Mouse (Mus musculus) lung, adult 2 months (tissue): ENCODE data around the gene Nfix.

Source experiments
- CTCF ChIP-seq: fragments of 200-500 bp; IDR thresholded peaks from 2 replicates; pipeline ENCODE4 v1.5.1; 2011; ENCODE audit warnings: mild to moderate bottlenecking, low read length, control low read depth; ENCODE audit not compliant: insufficient read depth
- POLR2A ChIP-seq: fragments of 200-500 bp; IDR thresholded peaks from 2 replicates; pipeline ENCODE4 v1.6.1; 2011; ENCODE audit warnings: low read depth, mild to moderate bottlenecking, control low read depth, low read length, borderline replicate concordance; ENCODE audit errors: extremely low read depth

DNA sequence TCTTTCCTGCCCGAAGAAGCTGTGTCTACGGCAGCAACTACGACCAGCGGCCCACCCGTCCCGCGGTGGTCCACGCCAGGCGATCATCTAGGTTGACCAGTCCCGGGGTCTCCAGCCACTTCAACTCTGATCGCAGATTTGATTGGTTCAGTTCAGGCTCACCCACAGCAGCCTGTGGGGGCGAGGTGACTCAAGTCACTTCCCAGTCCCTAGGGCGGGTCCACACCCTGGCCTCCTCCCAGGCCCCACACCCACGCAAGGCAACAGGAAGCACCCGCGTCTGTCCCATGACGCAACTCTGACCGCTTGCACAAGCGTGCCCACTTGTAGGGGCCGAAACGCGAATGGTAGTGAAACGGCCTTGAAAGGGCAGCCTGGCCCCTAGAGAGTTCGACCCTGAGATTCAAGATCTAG, 138.7 kb downstream of the Nfix start:
- TF ChIP-seq POLR2A = peak; percentile 93
- no peak for TF ChIP-seq CTCF
